Mouse (Mus musculus) CD4-positive naive resting alpha-beta T cell, adult 57 days (primary cell): Measurements from ENCODE around the gene Oas1e. TPM values are rescaled to one million over a fixed set of nuclear protein-coding genes. Genes with fewer than 3 reads are reported as not detected.

Source experiments
- total RNA-seq: library from RNA; stranded (reverse); gene quantifications from one replicate; pipeline ENCODE4 v1.2.4, GENCODE M21; 2023

Gene Oas1e
- not detected for total RNA-seq

GRCm38 (mm10) chr5:120795480-120796034, at the start of gene Oas1e:
Gene Oas1e (minus strand): TSS chr5:120795530.

DNA sequence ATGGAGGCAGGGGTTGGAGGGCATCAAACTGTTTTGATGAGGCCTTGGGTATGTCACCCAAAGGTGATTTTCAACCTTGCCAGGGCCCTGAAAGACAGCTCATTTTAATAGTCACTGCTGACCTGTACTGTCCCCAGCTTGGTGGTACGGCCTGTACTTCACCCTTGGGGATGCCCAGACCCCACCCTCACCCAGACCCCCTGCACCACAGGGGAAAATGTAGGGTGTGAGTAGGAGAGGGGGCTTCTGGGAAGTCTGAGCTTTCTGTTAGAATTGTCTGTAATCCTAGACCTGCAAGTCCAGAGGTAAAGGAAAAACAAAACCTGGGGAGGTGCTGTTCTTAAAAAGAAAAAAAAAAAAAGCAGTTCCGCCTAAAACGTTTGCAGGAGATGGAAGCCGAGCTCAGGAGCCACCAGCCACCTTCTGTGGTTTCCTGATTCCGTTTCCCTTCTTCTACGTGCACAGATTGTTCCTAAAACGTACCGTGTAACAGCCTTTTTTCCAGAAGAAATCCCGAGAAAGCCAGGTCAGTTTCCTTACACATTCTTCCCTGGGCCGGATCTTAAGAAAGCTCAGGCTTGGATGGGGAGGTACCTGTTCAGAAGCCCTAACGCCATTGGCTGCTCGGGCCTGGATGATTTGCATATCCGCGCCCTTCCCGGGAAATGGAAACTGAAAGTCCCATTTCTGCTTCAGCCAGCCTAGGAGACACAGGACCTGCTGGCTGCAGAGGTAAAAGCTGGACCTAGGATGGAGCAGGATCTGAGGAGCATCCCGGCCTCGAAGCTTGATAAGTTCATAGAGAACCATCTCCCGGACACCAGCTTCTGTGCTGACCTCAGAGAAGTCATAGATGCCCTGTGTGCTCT, 16.9 kb upstream of the Oas1e start, which contains the start of gene Oas1c:
Oas1c (minus strand) TSS at position 564 of the 869 bp plus-strand sequence.

DNA sequence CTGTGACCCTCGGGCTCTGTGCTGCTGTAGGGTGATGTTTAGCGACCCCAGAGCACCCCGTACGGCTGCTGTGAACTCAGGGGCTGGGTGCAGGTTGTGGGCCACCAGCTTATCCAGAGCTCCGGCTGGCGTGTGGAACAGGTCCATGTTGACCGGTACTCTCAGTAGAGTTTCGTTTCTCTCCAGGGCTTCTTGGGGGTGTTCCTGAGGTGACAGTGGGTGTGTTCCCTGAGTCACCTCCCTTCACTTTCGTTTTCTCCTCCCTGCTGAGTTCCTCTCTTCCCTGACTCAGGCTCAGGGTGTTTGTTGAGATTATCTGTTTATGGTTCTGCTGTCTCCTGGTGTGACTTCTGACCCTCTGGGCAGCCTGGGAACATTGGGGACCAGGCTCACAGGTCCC, 17.9 kb downstream of the Oas1e start, which contains the start of gene Oas3:
Oas3 (minus strand) TSS at position 184 of the 400 bp plus-strand sequence.

DNA sequence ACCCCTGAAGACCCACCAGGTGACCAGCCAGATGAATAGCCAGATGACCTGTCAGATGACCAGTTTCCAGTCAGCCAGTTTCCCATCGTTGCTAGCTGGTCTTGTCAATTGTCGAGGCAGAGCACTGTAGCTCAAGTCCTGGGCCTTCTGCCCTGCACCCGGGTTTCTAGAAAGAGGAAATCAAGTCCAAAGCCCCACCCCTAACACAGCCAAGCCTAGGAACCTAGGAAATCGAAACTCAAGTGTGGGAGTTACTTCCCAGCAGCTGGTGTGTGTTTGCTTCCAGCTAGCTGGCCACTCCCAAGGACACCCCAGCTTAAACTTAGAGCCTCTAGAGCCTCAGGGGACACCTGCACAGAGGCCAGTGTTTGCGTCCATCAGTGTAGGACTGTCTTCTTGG, 45.6 kb downstream of the Oas1e start, which contains the start of gene Oas2:
Oas2 (minus strand) TSS at position 166 of the 400 bp plus-strand sequence.

Other genes starting within 250 kb of the Oas1e start
- gene Tpcn1, start 206.9 kb downstream of the Oas1e start, total RNA-seq = 65.6 TPM
- 1.2 TPM for gene Iqcd, start 206.5 kb downstream of the Oas1e start, total RNA-seq
- gene Rita1, start 182.9 kb downstream of the Oas1e start, total RNA-seq = 5.7 TPM
- gene Ddx54, start 182.8 kb downstream of the Oas1e start, total RNA-seq = 118 TPM
- not detected for gene Cfap73, start 161.3 kb downstream of the Oas1e start, total RNA-seq
- 34.9 TPM for gene Rasal1, start 146.7 kb downstream of the Oas1e start, total RNA-seq
- gene Dtx1, start 83.6 kb downstream of the Oas1e start, total RNA-seq = 261 TPM
- gene Oas2, start 45.7 kb downstream of the Oas1e start, total RNA-seq = 9.4 TPM
- gene Oas3, start 17.9 kb downstream of the Oas1e start, total RNA-seq = 5.1 TPM
- 12.6 TPM for gene Oas1c, start 17.0 kb upstream of the Oas1e start, total RNA-seq
- not detected for gene Oas1f, start 51.8 kb upstream of the Oas1e start, total RNA-seq
- gene Oas1h, start 65.9 kb upstream of the Oas1e start, total RNA-seq = not detected
- 0.80 TPM for gene Oas1g, start 92.1 kb upstream of the Oas1e start, total RNA-seq
- 2.4 TPM for gene Oas1a, start 112.0 kb upstream of the Oas1e start, total RNA-seq
- gene Oas1d, start 119.0 kb upstream of the Oas1e start, total RNA-seq = not detected
- gene Rph3a, start 214.6 kb upstream of the Oas1e start, total RNA-seq = not detected